ENCODE assay signal across 8 mouse cellular contexts in genomic region chr13:114460306-114460892, GRCm38 (mm10). TPM values are rescaled to one million over a fixed set of nuclear protein-coding genes. Genes with fewer than 3 reads are reported as not detected.
DNase-seq lines count a peak whose midpoint lies in the region; ATAC-seq and TF ChIP-seq lines count a peak whose summit lies in the region.

No protein-coding gene starts in this region.

- WGBS in forebrain, embryonic 15.5 days: 1% methylated on average over 29 of the region's 29 CpGs
- WGBS in hindbrain, postnatal 0 days: under 1% methylated on average over 29 of the region's 29 CpGs
- WGBS in liver, embryonic 15.5 days (ENCODE audit: insufficient replicate concordance): 1% methylated on average over 29 of the region's 29 CpGs
- under 1% methylated on average over 29 of the region's 29 CpGs for WGBS in neural tube, embryonic 12.5 days

- H3K4me2 ChIP-seq in forebrain, embryonic 15.5 days (replicated peaks): peak overlapping the region; percentile 99
- H3K4me2 ChIP-seq in hindbrain, postnatal 0 days (ENCODE audit: low read depth, low read length): peak overlapping the region; percentile 97
- H3K4me2 ChIP-seq in liver, embryonic 15.5 days: peak overlapping the region; percentile 64
- H3K4me2 ChIP-seq in neural tube, embryonic 12.5 days (replicated peaks): peak overlapping the region; percentile 91

- TF ChIP-seq CTCF in brain, embryonic 14.5 days (IDR thresholded peaks at IDR 0.05; ENCODE audit: borderline replicate concordance, extremely low read depth, insufficient read depth, insufficient read length): peak; percentile 61; the same call in 1 of the 2 replicates
- peak; percentile 69 for TF ChIP-seq CTCF in hindbrain, postnatal 0 days (IDR thresholded peaks at IDR 0.05; ENCODE audit: low read depth)

- no peak for TF ChIP-seq POLR2A in brain, embryonic 14.5 days (IDR thresholded peaks at IDR 0.05; ENCODE audit: borderline replicate concordance, extremely low read depth, insufficient read depth, insufficient read length, poor library complexity, severe bottlenecking)

- peaks cover 21% of the 10 kb centered on the region for H3K27me3 ChIP-seq in forebrain, embryonic 15.5 days
- peaks cover 19% of the 10 kb centered on the region for H3K27me3 ChIP-seq in hindbrain, postnatal 0 days (ENCODE audit: insufficient read depth, low read length)
- peaks cover 72% of the 10 kb centered on the region for H3K27me3 ChIP-seq in liver, embryonic 15.5 days
- H3K27me3 ChIP-seq in neural tube, embryonic 12.5 days (replicated peaks): peaks cover 24% of the 10 kb centered on the region

- no peaks in the 10 kb centered on the region for H3K36me3 ChIP-seq in forebrain, embryonic 15.5 days
- no peaks in the 10 kb centered on the region for H3K36me3 ChIP-seq in hindbrain, postnatal 0 days (ENCODE audit: insufficient read depth, low read length)
- no peaks in the 10 kb centered on the region for H3K36me3 ChIP-seq in liver, embryonic 15.5 days (replicated peaks)
- no peaks in the 10 kb centered on the region for H3K36me3 ChIP-seq in neural tube, embryonic 12.5 days

- no peaks in the 10 kb centered on the region for H3K9me3 ChIP-seq in forebrain, embryonic 15.5 days
- no peaks in the 10 kb centered on the region for H3K9me3 ChIP-seq in hindbrain, postnatal 0 days (ENCODE audit: low read length)
- H3K9me3 ChIP-seq in liver, embryonic 15.5 days (replicated peaks): no peaks in the 10 kb centered on the region
- H3K9me3 ChIP-seq in neural tube, embryonic 12.5 days: no peaks in the 10 kb centered on the region

- H3K9ac ChIP-seq in forebrain, embryonic 15.5 days (replicated peaks): peak overlapping the region; percentile 38
- H3K9ac ChIP-seq in hindbrain, postnatal 0 days (replicated peaks; ENCODE audit: low read length): no peak overlapping the region; the same call in 1 of the 2 replicates
- H3K9ac ChIP-seq in liver, embryonic 15.5 days: no peak overlapping the region
- H3K9ac ChIP-seq in neural tube, embryonic 12.5 days: no peak overlapping the region

- peaks cover 43% of the 10 kb centered on the region for H3K4me1 ChIP-seq in forebrain, embryonic 15.5 days
- peaks cover 13% of the 10 kb centered on the region; the same call in 1 of the 2 replicates for H3K4me1 ChIP-seq in hindbrain, postnatal 0 days (ENCODE audit: insufficient read depth, low read length)
- H3K4me1 ChIP-seq in liver, embryonic 15.5 days (replicated peaks): no peaks in the 10 kb centered on the region; the same call in 1 of the 2 replicates
- peaks cover 35% of the 10 kb centered on the region for H3K4me1 ChIP-seq in neural tube, embryonic 12.5 days

- peak; percentile 68 for ATAC-seq in forebrain, embryonic 15.5 days (replicated peaks)
- ATAC-seq in hindbrain, postnatal 0 days: peak; percentile 75
- ATAC-seq in liver, embryonic 15.5 days (ENCODE audit: insufficient read depth): no peak
- ATAC-seq in neural tube, embryonic 12.5 days (ENCODE audit: low FRiP score, low read depth): peak; percentile 56

- peak overlapping the region; percentile 43; the same call in 1 of the 2 replicates for H3K27ac ChIP-seq in forebrain, embryonic 15.5 days (replicated peaks)
- H3K27ac ChIP-seq in hindbrain, postnatal 0 days: no peak overlapping the region
- H3K27ac ChIP-seq in liver, embryonic 15.5 days (replicated peaks): no peak overlapping the region
- no peak overlapping the region for H3K27ac ChIP-seq in neural tube, embryonic 12.5 days

- peak overlapping the region; percentile 64 for H3K4me3 ChIP-seq in forebrain, embryonic 15.5 days
- H3K4me3 ChIP-seq in hindbrain, postnatal 0 days (ENCODE audit: low read length): peak overlapping the region; percentile 62
- peak overlapping the region; percentile 54 for H3K4me3 ChIP-seq in liver, embryonic 15.5 days (replicated peaks)
- peak overlapping the region; percentile 54 for H3K4me3 ChIP-seq in neural tube, embryonic 12.5 days

- peak; percentile 14 for DNase-seq in kidney, adult 18-20 months
- DNase-seq in kidney, adult 11 months: no peak
- peak; percentile 96 for DNase-seq in brain, embryonic 14.5 days (ENCODE audit: low read depth)
- peak; percentile 87 for DNase-seq in hindbrain, postnatal 0 days (ENCODE audit: low spot score)
- DNase-seq in right cerebral cortex, postnatal 36 days (ENCODE audit: low spot score in 2 of 2): no peak

RNA-seq across cellular contexts. Expression of gene Fst, which starts 1.6 kb away (rescaled TPM):
- 6.8 and 7.6 TPM in 2 replicates for polyA plus RNA-seq in brain, embryonic 14.5 days (2012; rRNA removed)
- polyA plus RNA-seq in forebrain, embryonic 15.5 days (2015; fragmentation: Nextera tagmentation; extraction: Ambion mirVana): 11.8 and 14.3 TPM in 2 replicates
- 1.7 TPM in 2 replicates for total RNA-seq in hindbrain, postnatal 0 days (2014; rRNA removed)
- polyA plus RNA-seq in hindbrain, postnatal 0 days (2015; fragmentation: Nextera tagmentation; extraction: Ambion mirVana): 3.9 and 4.6 TPM in 2 replicates
- 5.9 and 6.6 TPM in 2 replicates for polyA plus RNA-seq in liver, embryonic 15.5 days (2015; fragmentation: Nextera tagmentation; extraction: Ambion mirVana)
- 15.5 and 21.9 TPM in 2 replicates for polyA plus RNA-seq in neural tube, embryonic 12.5 days (2016; fragmentation: Nextera tagmentation; extraction: Ambion mirVana)

Comparison
In these comparisons a context has a peak if more than half of its experiments do, and no peak if none do; other contexts are left out.
1. DNase-seq: peak in kidney, adult 18-20 months (single experiment), brain, embryonic 14.5 days (single experiment) and hindbrain, postnatal 0 days (single experiment); none in kidney, adult 11 months (single experiment) and right cerebral cortex, postnatal 36 days (0 of 2).
2. Peak in every context shown above with its lines, with median percentiles within 50 percentile points of each other: H3K4me2 ChIP-seq and H3K4me3 ChIP-seq.